Mouse (Mus musculus): ENCODE measurements around the gene Icam1.

GRCm38 (mm10) chr9:21045235-21045634 lies 29.4 kb downstream of the Icam1 start:
- TF ChIP-seq CTCF (conservative IDR thresholded peaks at IDR 0.05; ENCODE audit: low read length) (no peak), POU5F1 (IDR thresholded peaks at IDR 0.05; ENCODE audit: borderline replicate concordance, low read length) (no peak), NANOG (IDR thresholded peaks at IDR 0.05; ENCODE audit: borderline replicate concordance, low read length) (no peak)

Measured in E14TG2a.4 (cell line).